Mouse (Mus musculus) adrenal gland, postnatal 36 days (tissue): ENCODE data around the gene Olfr525. TPM values are rescaled to one million over a fixed set of nuclear protein-coding genes. Genes with fewer than 3 reads are reported as not detected.

Experiments
- DNase-seq, 2 experiments: peaks; one replicate each; pipeline ENCODE4 v3.0.0; 2021; ENCODE audit warnings: mixed read lengths in 1 of 2
- long read RNA-seq, 2 experiments: library from polyadenylated mRNA; stranded (forward); transcript quantifications; one replicate each; pipeline ENCODE4 v2.0.0; 2021; ENCODE audit warnings: borderline sequencing depth in 2 of 2
- total RNA-seq, 2 experiments: library from RNA; stranded (reverse); gene quantifications; 2 replicates each; pipeline ENCODE4 v1.2.3; 2021

Olfr525 gene
- total RNA-seq, result not detected
- long read RNA-seq, experiment 1, result 0 reads
- long read RNA-seq, experiment 2, result 0 reads

- no peak for DNase-seq
Measured at GRCm38 (mm10) chr7:140320558-140320957, at the start of gene Olfr525. Gene Olfr525 (plus strand): TSS chr7:140320858.

GRCm38 (mm10) chr7:140295746-140296145, 24.9 kb upstream of the Olfr525 start:
- no peak for DNase-seq

- DNase-seq, result no peak
Measured at GRCm38 (mm10) chr7:140296876-140297275, 23.8 kb upstream of the Olfr525 start.

- DNase-seq, result no peak
Measured at GRCm38 (mm10) chr7:140299416-140299815, 21.2 kb upstream of the Olfr525 start.

- DNase-seq, result no peak
Measured at GRCm38 (mm10) chr7:140319861-140320385, 735 bp upstream of the Olfr525 start.

- no peak for DNase-seq
Measured at GRCm38 (mm10) chr7:140321135-140321534, 477 bp downstream of the Olfr525 start.

- DNase-seq, result no peak
Measured at GRCm38 (mm10) chr7:140329766-140330304, 9.2 kb downstream of the Olfr525 start.

- no peak for DNase-seq
Measured at GRCm38 (mm10) chr7:140333717-140334116, 13.1 kb downstream of the Olfr525 start, which contains the start of gene Olfr527. Gene Olfr527 (plus strand): TSS chr7:140334017.

GRCm38 (mm10) chr7:140361571-140361970, 40.9 kb downstream of the Olfr525 start, which contains the start of gene Olfr60:
Gene Olfr60 (minus strand): TSS chr7:140361671.
- DNase-seq, result no peak

GRCm38 (mm10) chr7:140374300-140374699, 53.6 kb downstream of the Olfr525 start:
- DNase-seq, result no peak

GRCm38 (mm10) chr7:140376231-140376630, 55.6 kb downstream of the Olfr525 start, which contains the start of gene Olfr530:
Gene Olfr530 (minus strand): TSS chr7:140376331.
- no peak for DNase-seq

- DNase-seq, result no peak
Measured at GRCm38 (mm10) chr7:140376911-140377310, 56.3 kb downstream of the Olfr525 start.

Other genes starting within 250 kb of the Olfr525 start
- gene Caly, start 238.3 kb upstream of the Olfr525 start, total RNA-seq, result 1 to 10 TPM; 4.6 to 6.1 TPM
- not detected for gene Prap1, start 227.5 kb upstream of the Olfr525 start, total RNA-seq
- gene Fuom, start 218.4 kb upstream of the Olfr525 start, total RNA-seq, result 10 to 100 TPM; 45.3 to 68.5 TPM
- 10 to 100 TPM; 13.0 to 26.1 TPM for gene Paox, start 205.1 kb upstream of the Olfr525 start, total RNA-seq
- 100 to 1,000 TPM; 356 to 530 TPM for gene Echs1, start 204.4 kb upstream of the Olfr525 start, total RNA-seq
- 10 to 100 TPM; 24.4 to 34.5 TPM for gene Mtg1, start 183.3 kb upstream of the Olfr525 start, total RNA-seq
- under 1 TPM; 0.33 to 0.56 TPM for gene Sprn, start 166.0 kb upstream of the Olfr525 start, total RNA-seq
- not detected for gene Olfr522, start 156.1 kb upstream of the Olfr525 start, total RNA-seq
- not detected for gene Olfr523, start 147.6 kb upstream of the Olfr525 start, total RNA-seq
- gene Olfr524, start 114.9 kb upstream of the Olfr525 start, total RNA-seq, result not detected
- not detected for gene Cd163l1, start 102.6 kb upstream of the Olfr525 start, total RNA-seq
- gene 5830411N06Rik, start 73.6 kb upstream of the Olfr525 start, total RNA-seq, result not detected
- not detected for gene Olfr527, start 13.2 kb downstream of the Olfr525 start, total RNA-seq
- gene Olfr60, start 40.8 kb downstream of the Olfr525 start, total RNA-seq, result not detected
- not detected for gene Olfr530, start 55.5 kb downstream of the Olfr525 start, total RNA-seq
- gene Olfr531, start 82.1 kb downstream of the Olfr525 start, total RNA-seq, result not detected
- gene Olfr532, start 100.8 kb downstream of the Olfr525 start, total RNA-seq, result not detected
- gene Olfr533, start 142.5 kb downstream of the Olfr525 start, total RNA-seq, result not detected
- gene Olfr535, start 163.4 kb downstream of the Olfr525 start, total RNA-seq, result not detected
- gene Olfr536, start 186.5 kb downstream of the Olfr525 start, total RNA-seq, result not detected
- not detected for gene Olfr538, start 247.0 kb downstream of the Olfr525 start, total RNA-seq